Mouse (Mus musculus) ES-E14 (cell line): ENCODE data around the gene Dnaaf1. TPM values are rescaled to one million over a fixed set of nuclear protein-coding genes. Genes with fewer than 3 reads are reported as not detected.
A peak's percentile ranks its signal among the peaks of the same experiment; 100 is the strongest.

Experiments
- DNase-seq: peaks from one replicate; pipeline ENCODE4 v3.0.0-alpha.2; 2013; ENCODE audit warnings: low read depth, low spot score
- H3K27ac ChIP-seq: 2 replicates; pipeline ENCODE4 v1.5.1; 2012; ENCODE audit warnings: low read depth, mild to moderate bottlenecking, low read length, moderate library complexity, mixed read lengths; ENCODE audit not compliant: poor library complexity, insufficient read depth, severe bottlenecking
- H3K36me3 ChIP-seq: 2 replicates; pipeline ENCODE4 v1.6.1; 2012; ENCODE audit warnings: mild to moderate bottlenecking, low read length, moderate library complexity, mixed read lengths; ENCODE audit not compliant: control insufficient read depth, poor library complexity, insufficient read depth, severe bottlenecking
- H3K4me1 ChIP-seq, 2 experiments: fragments of 150-350 bp in 1 of 2; sonication (generic) in 1 of 2; 2 replicates each; pipeline ENCODE4 v1.6.1; 2012; ENCODE audit warnings: low read length in 2 of 2, mild to moderate bottlenecking in 1 of 2, mixed read lengths in 1 of 2; ENCODE audit not compliant: control insufficient read depth in 2 of 2, insufficient read depth in 2 of 2, poor library complexity in 1 of 2
- H3K4me3 ChIP-seq, 2 experiments: fragments of 150-350 bp in 1 of 2; sonication (generic) in 1 of 2; 2 replicates each; pipeline ENCODE4 v1.5.1; 2012; ENCODE audit warnings: low read length in 2 of 2, low read depth in 1 of 2, mild to moderate bottlenecking in 1 of 2, mixed read lengths in 1 of 2; ENCODE audit not compliant: insufficient read depth in 1 of 2, poor library complexity in 1 of 2, severe bottlenecking in 1 of 2
- H3K9ac ChIP-seq: 2 replicates; pipeline ENCODE4 v1.6.1; 2012; ENCODE audit warnings: low read depth, mild to moderate bottlenecking, low read length, mixed read lengths; ENCODE audit not compliant: poor library complexity, insufficient read depth, severe bottlenecking
- H3K9me3 ChIP-seq: fragments of 150-350 bp; sonication (generic); 2 replicates; pipeline ENCODE4 v1.6.1; 2012; ENCODE audit warnings: low read depth, mild to moderate bottlenecking, low read length; ENCODE audit not compliant: control insufficient read depth, insufficient read depth
- CHD2 ChIP-seq: IDR thresholded peaks from 2 replicates; pipeline ENCODE4 v1.6.1; 2014; ENCODE audit warnings: mild to moderate bottlenecking, low read depth, low read length, inconsistent platforms
- HCFC1 ChIP-seq: IDR thresholded peaks from 2 replicates; pipeline ENCODE4 v1.6.1; 2012; ENCODE audit warnings: low read length, inconsistent platforms, borderline replicate concordance; ENCODE audit not compliant: insufficient read depth
- MAFK ChIP-seq: IDR thresholded peaks from 2 replicates; pipeline ENCODE4 v1.6.1; 2014; ENCODE audit warnings: mild to moderate bottlenecking, low read depth, low read length, inconsistent platforms; ENCODE audit not compliant: insufficient read depth
- ZC3H11A ChIP-seq: IDR thresholded peaks from 2 replicates; pipeline ENCODE4 v1.6.1; 2012; ENCODE audit warnings: low read depth, mild to moderate bottlenecking, inconsistent platforms, low read length, borderline replicate concordance
- ZNF384 ChIP-seq: IDR thresholded peaks from 2 replicates; pipeline ENCODE4 v1.6.1; 2012; ENCODE audit warnings: low read depth, low read length, inconsistent platforms
- in situ Hi-C, 2 experiments: fragments of 600-800 bp; cut with MboI; formaldehyde crosslinking; loops; one replicate each; pipeline ENCODE4 v1.15.1; 2025; ENCODE audit warnings: low sequenced_read_pairs in 2 of 2, inconsistent platforms in 1 of 2; ENCODE audit not compliant: unreplicated experiment in 2 of 2
- total RNA-seq: library from RNA; depleted of rRNA; stranded (reverse); fragments of 300-350 nt; gene quantifications from 2 replicates; pipeline ENCODE4 v1.2.3, GENCODE M21; 2012

The Dnaaf1 gene
- total RNA-seq, 1 experiment = 1.0 TPM

- no peak for DNase-seq
- Histone ChIP-seq H3K4me3 (no peak overlapping the region), H3K27ac (no peak overlapping the region), H3K9me3 (no peaks in the 10 kb centered on the region), H3K36me3 (peaks cover 20% of the 10 kb centered on the region), H3K4me1 (peaks cover 10 to 16% of the 10 kb centered on the region in 2 experiments), H3K9ac (no peak overlapping the region)
- in situ Hi-C loops = no loop called here
- TF ChIP-seq ZC3H11A (no peak), HCFC1 (no peak), ZNF384 (no peak), MAFK (no peak), CHD2 (no peak)
These were observed 26.4 kb upstream of the Dnaaf1 start for GRCm38 (mm10) chr8:119548560-119549113.

- no peak overlapping the region for H3K4me3 ChIP-seq
- H3K9ac ChIP-seq = no peak overlapping the region
- in situ Hi-C loops = no loop called here
- no peak for DNase-seq
- H3K4me1 ChIP-seq = peaks cover 2 to 13% of the 10 kb centered on the region in 2 experiments; a peak in 3 of 4 replicates
- no peaks in the 10 kb centered on the region for H3K9me3 ChIP-seq
- H3K27ac ChIP-seq = no peak overlapping the region
- TF ChIP-seq ZNF384 (no peak), CHD2 (no peak), ZC3H11A (no peak)
- peaks cover 6% of the 10 kb centered on the region for H3K36me3 ChIP-seq
These were observed 22.1 kb upstream of the Dnaaf1 start for GRCm38 (mm10) chr8:119552967-119553366.

GRCm38 (mm10) chr8:119555861-119556260 is 19.2 kb upstream of the Dnaaf1 start:
- peaks cover 4% of the 10 kb centered on the region; the same call in 1 of the 2 replicates for H3K36me3 ChIP-seq
- H3K4me1 ChIP-seq = peaks cover 0 to 14% of the 10 kb centered on the region in 2 experiments; a peak in 2 of 4 replicates
- in situ Hi-C loops = no loop called here
- DNase-seq = no peak
- TF ChIP-seq ZC3H11A (no peak), CHD2 (no peak), MAFK (no peak), HCFC1 (no peak), ZNF384 (no peak)
- no peak overlapping the region for H3K4me3 ChIP-seq
- H3K9me3 ChIP-seq = no peaks in the 10 kb centered on the region
- no peak overlapping the region for H3K27ac ChIP-seq
- H3K9ac ChIP-seq = no peak overlapping the region

DNA sequence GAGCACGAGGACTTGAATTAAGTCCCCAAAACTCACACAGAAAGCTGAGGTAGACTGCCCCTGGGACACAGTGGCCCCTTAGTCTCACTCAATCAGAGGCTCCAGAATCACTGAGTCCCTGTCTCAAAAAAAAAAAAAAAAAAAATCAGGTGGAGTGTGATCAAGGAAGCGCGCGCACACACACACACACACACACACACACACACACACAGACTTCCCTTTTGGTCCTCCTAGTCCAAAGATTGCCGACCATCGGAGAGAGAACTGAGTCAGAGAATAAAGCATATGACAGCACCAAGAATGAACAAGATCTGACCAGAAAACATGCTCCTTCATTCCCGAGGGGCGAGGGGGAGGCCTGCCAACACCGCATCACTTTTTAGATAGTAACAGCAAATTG is 17.9 kb upstream of the Dnaaf1 start:
- Histone ChIP-seq H3K27ac (no peak overlapping the region), H3K36me3 (peaks cover 4% of the 10 kb centered on the region; the same call in 1 of the 2 replicates), H3K4me1 (peaks cover 0 to 11% of the 10 kb centered on the region in 2 experiments; a peak in 2 of 4 replicates), H3K9ac (peak overlapping the region; percentile 99), H3K9me3 (no peaks in the 10 kb centered on the region), H3K4me3 (peak overlapping the region; percentile 87 to 95)
- no peak for TF ChIP-seq ZC3H11A
- TF ChIP-seq CHD2 = no peak
- no peak for TF ChIP-seq MAFK
- no peak for TF ChIP-seq ZNF384
- TF ChIP-seq HCFC1 = no peak
- no peak for DNase-seq
- in situ Hi-C loops = no loop called here
